Mouse (Mus musculus) limb, embryonic 12.5 days (tissue): ENCODE measurements around the gene Gm6993. TPM values are rescaled to one million over a fixed set of nuclear protein-coding genes. Genes with fewer than 3 reads are reported as not detected.

ENCODE experiments used
- ATAC-seq: fragments of 200-750 bp; cut with Nextera tagmentation; 2 replicates; pipeline ENCODE4 v1.8.0; 2017; ENCODE audit warnings: low read depth, moderate TSS enrichment; ENCODE audit not compliant: insufficient number of reproducible peaks, insufficient read depth, low FRiP score, low TSS enrichment
- H3K27ac ChIP-seq: fragments of 300-500 bp; sonication (generic); 2 replicates; pipeline ENCODE4 v1.5.1; 2016; ENCODE audit warnings: mild to moderate bottlenecking, moderate library complexity
- H3K27me3 ChIP-seq: fragments of 300-500 bp; sonication (generic); 2 replicates; pipeline ENCODE4 v1.6.1; 2016; ENCODE audit warnings: mild to moderate bottlenecking, moderate library complexity
- H3K36me3 ChIP-seq: fragments of 300-500 bp; sonication (generic); 2 replicates; pipeline ENCODE4 v1.6.1; 2016; ENCODE audit warnings: mild to moderate bottlenecking, moderate library complexity
- H3K4me1 ChIP-seq: fragments of 300-500 bp; sonication (generic); replicated peaks from 2 replicates; pipeline ENCODE4 v1.6.1; 2016
- H3K4me2 ChIP-seq: fragments of 300-500 bp; sonication (generic); 2 replicates; pipeline ENCODE4 v1.6.1; 2016; ENCODE audit warnings: mild to moderate bottlenecking, moderate library complexity
- H3K4me3 ChIP-seq: fragments of 300-500 bp; sonication (generic); replicated peaks from 2 replicates; pipeline ENCODE4 v1.5.1; 2016; ENCODE audit warnings: mild to moderate bottlenecking
- H3K9ac ChIP-seq: fragments of 300-500 bp; sonication (generic); replicated peaks from 2 replicates; pipeline ENCODE4 v1.6.1; 2016; ENCODE audit warnings: mild to moderate bottlenecking, moderate library complexity
- H3K9me3 ChIP-seq: fragments of 300-500 bp; sonication (generic); 2 replicates; pipeline ENCODE4 v1.6.1; 2016; ENCODE audit warnings: mild to moderate bottlenecking, moderate library complexity
- WGBS: fragments of 180-500 bp; shearing (Covaris S2); methylation state at CpG from one replicate; pipeline ENCODE4 v1.1.7; 2016; 5-methylcytosine and 5-hydroxymethylcytosine counted together
- polyA plus RNA-seq: library from polyadenylated mRNA; unstranded; fragments of >200 nt; fragmentation: Nextera tagmentation; extraction: Ambion mirVana; gene quantifications from 2 replicates; pipeline ENCODE4 v1.2.1, GENCODE M21; 2016

The Gm6993 gene
- polyA plus RNA-seq, 1 experiment from 2014 or later: not detected

GRCm38 (mm10) chr12:31218774-31219173, 21.8 kb upstream of the Gm6993 start:
- Histone ChIP-seq H3K9ac (no peak overlapping the region), H3K4me3 (no peak overlapping the region), H3K4me1 (peaks cover 13% of the 10 kb centered on the region), H3K9me3 (no peaks in the 10 kb centered on the region), H3K4me2 (no peak overlapping the region), H3K27ac (peak overlapping the region; percentile 37), H3K36me3 (no peaks in the 10 kb centered on the region), H3K27me3 (no peaks in the 10 kb centered on the region)
- 0 out of 2 replicates have a peak, but pooled peaks have one; percentile 40 for ATAC-seq
- 35% methylated on average over 3 of the region's 3 CpGs for WGBS

- Histone ChIP-seq H3K4me1 (peaks cover 14% of the 10 kb centered on the region), H3K9ac (no peak overlapping the region), H3K9me3 (no peaks in the 10 kb centered on the region), H3K27me3 (no peaks in the 10 kb centered on the region), H3K27ac (no peak overlapping the region), H3K4me3 (no peak overlapping the region), H3K36me3 (no peaks in the 10 kb centered on the region), H3K4me2 (no peak overlapping the region)
- WGBS: 90% methylated on average over 6 of the region's 6 CpGs
- ATAC-seq: no peak
Measured at GRCm38 (mm10) chr12:31221522-31221921, 19.0 kb upstream of the Gm6993 start.

GRCm38 (mm10) chr12:31222282-31222681, 18.3 kb upstream of the Gm6993 start:
- Histone ChIP-seq H3K36me3 (no peaks in the 10 kb centered on the region), H3K9ac (no peak overlapping the region), H3K27ac (no peak overlapping the region), H3K9me3 (no peaks in the 10 kb centered on the region), H3K4me3 (no peak overlapping the region), H3K27me3 (no peaks in the 10 kb centered on the region), H3K4me1 (peaks cover 14% of the 10 kb centered on the region), H3K4me2 (no peak overlapping the region)
- ATAC-seq: no peak
- WGBS: 43% methylated on average over 2 of the region's 2 CpGs

- 20% methylated on average over 3 of the region's 3 CpGs for WGBS
- Histone ChIP-seq H3K36me3 (no peaks in the 10 kb centered on the region), H3K4me2 (no peak overlapping the region), H3K9me3 (no peaks in the 10 kb centered on the region), H3K27me3 (no peaks in the 10 kb centered on the region), H3K9ac (no peak overlapping the region), H3K4me3 (no peak overlapping the region), H3K4me1 (peaks cover 13% of the 10 kb centered on the region), H3K27ac (no peak overlapping the region)
- ATAC-seq: no peak
Measured at GRCm38 (mm10) chr12:31222741-31223140, 17.8 kb upstream of the Gm6993 start.

GRCm38 (mm10) chr12:31225451-31225850, 15.1 kb upstream of the Gm6993 start:
- ATAC-seq: no peak
- no peak overlapping the region for H3K4me3 ChIP-seq
- no peaks in the 10 kb centered on the region for H3K9me3 ChIP-seq
- no peak overlapping the region for H3K27ac ChIP-seq
- H3K4me2 ChIP-seq: no peak overlapping the region
- peaks cover 14% of the 10 kb centered on the region; the same call in 1 of the 2 replicates for H3K4me1 ChIP-seq
- 46% methylated on average over 8 of the region's 8 CpGs for WGBS
- no peak overlapping the region for H3K9ac ChIP-seq
- no peaks in the 10 kb centered on the region for H3K27me3 ChIP-seq
- no peaks in the 10 kb centered on the region for H3K36me3 ChIP-seq

GRCm38 (mm10) chr12:31227167-31227566, 13.4 kb upstream of the Gm6993 start:
- WGBS: 81% methylated on average over 3 of the region's 3 CpGs
- H3K9ac ChIP-seq: no peak overlapping the region

GRCm38 (mm10) chr12:31228878-31229277, 11.7 kb upstream of the Gm6993 start:
- no peak for ATAC-seq
- 52% methylated on average over 7 of the region's 7 CpGs for WGBS
- H3K27ac ChIP-seq: 0 out of 2 replicates have a peak overlapping the region, but pooled peaks have one; percentile 41

More at GRCm38 (mm10) chr12:31227167-31227566, 13.4 kb upstream of the Gm6993 start:
- Histone ChIP-seq H3K27ac (no peak overlapping the region), H3K9me3 (no peaks in the 10 kb centered on the region), H3K36me3 (no peaks in the 10 kb centered on the region), H3K4me3 (no peak overlapping the region), H3K4me2 (no peak overlapping the region), H3K4me1 (peaks cover 14% of the 10 kb centered on the region; the same call in 1 of the 2 replicates), H3K27me3 (no peaks in the 10 kb centered on the region)
- no peak for ATAC-seq

GRCm38 (mm10) chr12:31232635-31233034, 7.9 kb upstream of the Gm6993 start:
- H3K4me2 ChIP-seq: no peak overlapping the region
- 90% methylated on average over 1 of the region's 1 CpGs for WGBS
- H3K27me3 ChIP-seq: no peaks in the 10 kb centered on the region
- no peaks in the 10 kb centered on the region for H3K9me3 ChIP-seq
- H3K4me3 ChIP-seq: no peak overlapping the region
- H3K4me1 ChIP-seq: peaks cover 18% of the 10 kb centered on the region
- H3K9ac ChIP-seq: no peak overlapping the region
- H3K36me3 ChIP-seq: no peaks in the 10 kb centered on the region
- no peak overlapping the region for H3K27ac ChIP-seq
- no peak for ATAC-seq

More at GRCm38 (mm10) chr12:31228878-31229277, 11.7 kb upstream of the Gm6993 start:
- no peaks in the 10 kb centered on the region for H3K27me3 ChIP-seq
- H3K4me2 ChIP-seq: no peak overlapping the region
- no peak overlapping the region for H3K9ac ChIP-seq
- no peak overlapping the region for H3K4me3 ChIP-seq
- H3K36me3 ChIP-seq: no peaks in the 10 kb centered on the region
- peaks cover 9% of the 10 kb centered on the region for H3K4me1 ChIP-seq
- H3K9me3 ChIP-seq: no peaks in the 10 kb centered on the region

GRCm38 (mm10) chr12:31235018-31235417, 5.6 kb upstream of the Gm6993 start:
- Histone ChIP-seq H3K4me1 (peaks cover 12% of the 10 kb centered on the region), H3K4me2 (no peak overlapping the region), H3K9me3 (no peaks in the 10 kb centered on the region), H3K27me3 (no peaks in the 10 kb centered on the region), H3K27ac (no peak overlapping the region), H3K9ac (no peak overlapping the region), H3K4me3 (no peak overlapping the region), H3K36me3 (no peaks in the 10 kb centered on the region)
- WGBS: 95% methylated on average over 6 of the region's 6 CpGs
- ATAC-seq: no peak

- 59% methylated on average over 12 of the region's 12 CpGs for WGBS
Measured at GRCm38 (mm10) chr12:31236861-31237595, 3.5 kb upstream of the Gm6993 start.

GRCm38 (mm10) chr12:31239031-31239583, 1.5 kb upstream of the Gm6993 start:
- ATAC-seq: no peak

More at GRCm38 (mm10) chr12:31236861-31237595, 3.5 kb upstream of the Gm6993 start:
- H3K9ac ChIP-seq: no peak overlapping the region
- no peak overlapping the region for H3K4me2 ChIP-seq
- H3K4me1 ChIP-seq: peaks cover 12% of the 10 kb centered on the region
- H3K4me3 ChIP-seq: no peak overlapping the region
- H3K9me3 ChIP-seq: no peaks in the 10 kb centered on the region
- H3K27ac ChIP-seq: peak overlapping the region; percentile 50; the same call in 1 of the 2 replicates
- H3K36me3 ChIP-seq: no peaks in the 10 kb centered on the region
- peak; percentile 65 for ATAC-seq
- no peaks in the 10 kb centered on the region for H3K27me3 ChIP-seq

More at GRCm38 (mm10) chr12:31239031-31239583, 1.5 kb upstream of the Gm6993 start:
- Histone ChIP-seq H3K4me2 (no peak overlapping the region), H3K27ac (no peak overlapping the region), H3K4me3 (no peak overlapping the region), H3K4me1 (peaks cover 12% of the 10 kb centered on the region), H3K27me3 (no peaks in the 10 kb centered on the region), H3K36me3 (no peaks in the 10 kb centered on the region), H3K9ac (no peak overlapping the region), H3K9me3 (no peaks in the 10 kb centered on the region)
- 77% methylated on average over 3 of the region's 3 CpGs for WGBS
